Mouse (Mus musculus): Measurements from ENCODE around the gene Hectd4.
"Not testable (repeated sequence)": the region's sequence is repeated elsewhere in the genome, so short reads cannot be mapped to it uniquely, and the experiment has no call there.

Gene Hectd4

DNA sequence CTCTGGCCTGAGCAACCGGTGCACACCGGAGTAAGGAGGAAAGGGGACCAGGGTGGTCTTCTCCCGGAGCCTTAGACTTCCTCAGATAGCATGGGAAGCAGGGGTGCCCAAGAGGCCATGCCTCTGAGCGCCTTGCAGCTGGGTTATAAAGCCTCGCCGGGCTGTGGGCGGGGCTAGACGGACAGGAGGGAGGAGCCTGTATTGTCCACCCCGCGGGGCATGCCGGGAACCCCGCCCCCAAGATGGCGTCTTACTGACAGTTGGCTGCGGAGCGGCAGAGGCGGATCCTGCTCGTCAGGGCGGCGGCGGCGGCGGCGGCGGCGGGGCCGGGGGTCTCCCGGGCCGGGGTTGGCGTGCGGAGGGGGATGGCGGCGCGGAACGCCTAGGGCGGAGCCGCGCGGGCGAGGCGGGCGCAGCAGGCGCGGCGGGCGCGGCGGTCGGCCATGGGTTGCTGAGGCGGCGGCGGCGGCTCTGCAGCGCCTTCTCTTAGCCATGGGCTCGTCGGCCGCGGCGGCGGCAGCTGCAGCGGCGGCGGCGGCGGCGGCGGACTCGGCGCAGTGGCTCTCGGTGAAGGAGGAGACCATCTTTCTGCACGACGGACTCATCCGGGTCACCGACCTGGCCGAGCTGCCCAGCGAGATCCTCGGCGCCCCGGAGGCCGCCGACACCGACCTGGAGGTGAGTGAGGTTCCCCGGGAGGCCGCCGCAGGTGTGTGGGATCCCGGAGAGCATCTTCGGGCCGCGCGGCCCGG lies at the start of gene Hectd4:
TSS of gene Hectd4 (plus strand) at position 240 of the 752 bp plus-strand sequence.
- peak; percentile 99 for DNase-seq

GRCm38 (mm10) chr5:121172835-121173234 lies 47.2 kb upstream of the Hectd4 start:
- DNase-seq, result no peak

DNA sequence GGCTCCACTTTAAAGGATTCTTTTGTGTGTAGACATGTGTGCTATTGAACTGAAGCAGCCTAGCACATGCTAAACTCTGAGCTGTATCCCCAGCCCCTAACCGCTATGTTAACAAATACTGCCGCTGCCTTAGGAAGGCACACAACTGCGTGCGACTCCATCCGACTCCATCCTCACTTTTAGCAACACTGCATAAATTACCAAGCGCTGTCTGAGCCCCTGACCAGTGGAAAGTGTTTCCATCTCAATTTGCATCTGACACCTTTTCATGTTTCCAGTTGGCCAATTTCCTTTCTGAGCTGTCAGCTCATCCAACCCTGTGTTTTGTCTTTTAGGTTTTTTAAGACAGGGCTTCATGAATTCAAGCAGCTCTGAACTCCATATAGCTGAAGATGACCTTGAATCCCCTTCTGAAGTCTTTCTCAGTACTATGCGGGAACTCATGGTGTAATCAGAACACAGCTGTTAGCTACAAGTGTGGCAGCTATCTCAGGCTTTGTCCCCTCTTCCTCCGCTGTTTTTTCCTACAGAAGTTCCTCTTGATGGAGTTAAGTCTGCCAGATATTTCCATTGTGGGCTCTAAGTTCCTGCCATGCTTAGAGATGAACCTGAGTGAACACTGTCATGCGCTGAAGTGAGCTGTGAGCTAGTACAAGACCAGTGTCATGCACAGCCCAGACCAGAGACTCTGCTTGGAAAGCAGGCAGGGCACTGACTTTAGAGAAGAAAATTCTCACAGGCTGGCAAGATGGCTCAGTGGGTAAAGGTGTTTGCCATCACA lies 40.8 kb upstream of the Hectd4 start:
- no peak for DNase-seq

DNA sequence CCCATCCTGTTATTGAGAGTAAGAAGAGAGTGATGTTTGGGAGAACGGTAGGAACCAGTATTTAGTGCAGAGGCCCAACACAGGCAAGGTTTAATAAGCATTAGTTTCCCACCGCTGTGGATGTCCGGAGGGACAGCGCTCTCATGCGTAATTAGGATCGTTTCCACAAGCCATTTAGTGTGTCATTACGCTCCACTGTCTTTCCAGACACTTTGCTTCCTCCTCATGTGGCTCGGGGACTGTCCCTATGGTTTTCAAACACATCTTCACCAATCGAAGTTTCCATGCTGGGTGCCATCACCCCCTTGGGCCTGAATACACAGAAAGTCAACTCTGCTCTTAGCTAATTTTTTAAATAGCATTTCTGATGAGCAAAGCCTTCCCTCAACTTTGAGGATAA lies 36.8 kb upstream of the Hectd4 start:
- no peak for DNase-seq

GRCm38 (mm10) chr5:121184375-121184774 lies 35.6 kb upstream of the Hectd4 start:
- no peak for DNase-seq

- peak; percentile 27 for DNase-seq
Observed at GRCm38 (mm10) chr5:121184945-121185551, 35.0 kb upstream of the Hectd4 start.

GRCm38 (mm10) chr5:121187580-121188001 lies 32.4 kb upstream of the Hectd4 start:
- no peak for DNase-seq

- DNase-seq, result no peak
Observed at GRCm38 (mm10) chr5:121188265-121188664, 31.8 kb upstream of the Hectd4 start.

DNA sequence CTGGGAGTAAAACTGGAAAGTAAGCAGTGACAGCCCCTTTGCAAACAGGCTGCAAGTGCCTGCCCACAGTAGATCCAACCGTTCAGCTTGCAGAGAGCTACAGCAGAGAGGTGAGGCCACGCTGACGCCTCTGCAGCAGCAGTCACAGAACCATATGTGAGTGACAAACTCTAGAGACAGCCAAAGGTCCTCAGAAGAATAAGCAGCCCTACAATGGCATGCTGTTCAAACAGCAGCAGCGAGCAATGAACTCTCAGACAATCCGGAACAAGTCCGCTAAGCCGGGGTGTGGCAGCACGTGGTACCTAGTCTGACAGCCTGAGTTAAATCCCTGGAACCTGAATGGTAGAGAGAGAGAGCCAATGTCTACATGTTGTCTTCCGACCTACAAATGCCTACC lies 30.8 kb upstream of the Hectd4 start:
- no peak for DNase-seq

GRCm38 (mm10) chr5:121190210-121190835 lies 29.7 kb upstream of the Hectd4 start:
- DNase-seq, result no peak

GRCm38 (mm10) chr5:121190836-121191583 lies 29.0 kb upstream of the Hectd4 start, which contains the start of gene Ptpn11:
TSS of gene Ptpn11 (minus strand) at chr5:121191397.
- peak; percentile 94 for DNase-seq

DNA sequence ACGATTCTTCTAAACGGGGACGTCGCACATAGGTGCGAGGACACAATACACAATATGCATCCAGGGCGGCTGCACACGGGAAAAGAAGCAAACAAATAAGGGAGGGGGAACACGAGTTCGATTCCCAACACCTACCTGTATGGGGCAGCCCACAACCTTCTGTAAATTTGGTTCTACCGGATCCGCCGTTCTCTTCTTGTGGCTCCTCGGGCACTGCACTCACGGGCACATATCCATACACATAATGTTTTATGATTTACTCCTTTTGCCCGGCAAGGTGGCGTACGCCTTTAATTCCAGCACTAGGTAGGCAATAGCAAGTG lies 28.5 kb upstream of the Hectd4 start:
- DNase-seq, result no peak

- DNase-seq, result no peak
Observed at GRCm38 (mm10) chr5:121194173-121194572, 25.8 kb upstream of the Hectd4 start.

GRCm38 (mm10) chr5:121196764-121197163 lies 23.3 kb upstream of the Hectd4 start:
- no peak for DNase-seq

DNA sequence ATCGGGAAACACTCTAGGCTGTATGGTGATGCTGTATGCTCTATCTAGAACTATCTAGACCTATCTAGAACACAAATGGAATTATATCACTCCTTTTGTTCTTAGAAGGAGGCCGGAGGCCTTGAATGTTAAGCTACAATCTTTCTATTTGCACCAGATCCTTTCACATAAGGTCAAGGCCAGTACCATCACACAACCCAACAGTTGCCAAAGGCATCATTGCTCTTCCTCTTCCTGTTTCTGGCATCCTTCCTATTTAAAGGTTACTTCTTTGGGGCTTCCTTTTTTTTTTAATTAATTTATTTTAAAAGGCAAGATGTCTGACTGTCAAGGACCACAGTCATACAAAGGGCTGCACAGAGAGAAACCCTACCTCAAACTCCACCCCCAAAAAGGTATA lies 22.7 kb upstream of the Hectd4 start:
- DNase-seq, result no peak

GRCm38 (mm10) chr5:121198376-121198775 lies 21.6 kb upstream of the Hectd4 start:
- no peak for DNase-seq

GRCm38 (mm10) chr5:121201739-121202138 lies 18.3 kb upstream of the Hectd4 start:
- DNase-seq, result no peak

- no peak for DNase-seq
Observed at GRCm38 (mm10) chr5:121202467-121202866, 17.6 kb upstream of the Hectd4 start.

DNA sequence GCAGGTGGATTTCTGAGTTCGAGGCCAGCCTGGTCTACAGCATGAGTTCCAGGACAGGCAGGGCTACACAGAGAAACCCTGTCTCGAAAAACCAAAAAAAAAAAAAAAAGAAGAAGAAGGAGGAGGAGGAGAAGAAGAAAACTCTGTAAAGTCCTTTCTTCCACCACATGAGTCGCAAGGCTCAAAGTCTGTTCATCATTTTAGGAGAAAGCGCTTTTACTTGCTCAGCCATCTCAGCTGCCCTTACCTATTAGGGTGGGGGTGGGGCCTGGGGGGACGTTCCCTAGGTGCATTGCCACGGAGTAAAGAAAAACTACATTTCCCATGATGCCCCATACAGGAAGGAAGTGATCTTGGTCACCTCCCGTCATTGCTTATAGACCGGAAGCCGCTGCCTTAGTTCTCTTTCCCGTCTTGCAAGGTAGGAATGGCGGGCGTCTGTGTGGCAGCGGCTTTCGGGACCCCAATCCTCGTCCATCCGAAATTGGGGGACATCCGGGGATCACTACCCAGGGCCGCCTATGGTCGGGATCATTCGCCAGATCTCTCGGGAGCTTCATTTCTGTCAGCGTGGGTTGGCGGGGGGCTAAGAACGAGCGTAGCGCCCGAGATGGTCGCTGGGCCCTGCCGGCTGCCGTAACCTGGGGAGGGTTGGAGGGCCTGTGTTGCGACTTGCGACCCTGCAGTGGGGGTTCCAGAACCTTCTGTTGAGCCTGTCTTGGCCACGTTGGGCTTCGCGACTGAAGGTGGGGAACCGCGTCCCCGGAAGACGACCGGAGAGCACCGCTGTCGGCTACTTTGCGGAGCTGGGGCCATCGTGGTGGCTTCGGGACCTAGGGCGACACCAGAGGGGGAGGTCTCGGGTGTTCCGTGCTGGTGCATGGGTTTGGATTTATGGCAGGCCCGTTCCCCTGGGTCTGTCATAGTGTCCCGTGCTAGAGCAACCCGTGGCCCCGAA lies 15.6 kb upstream of the Hectd4 start, which contains the start of gene Rpl6:
TSS of gene Rpl6 (plus strand) at position 350 of the 958 bp plus-strand sequence.
- peak; percentile 86 for DNase-seq

- DNase-seq, result not testable (repeated sequence)
Observed at GRCm38 (mm10) chr5:121205537-121206130, 14.4 kb upstream of the Hectd4 start.

DNA sequence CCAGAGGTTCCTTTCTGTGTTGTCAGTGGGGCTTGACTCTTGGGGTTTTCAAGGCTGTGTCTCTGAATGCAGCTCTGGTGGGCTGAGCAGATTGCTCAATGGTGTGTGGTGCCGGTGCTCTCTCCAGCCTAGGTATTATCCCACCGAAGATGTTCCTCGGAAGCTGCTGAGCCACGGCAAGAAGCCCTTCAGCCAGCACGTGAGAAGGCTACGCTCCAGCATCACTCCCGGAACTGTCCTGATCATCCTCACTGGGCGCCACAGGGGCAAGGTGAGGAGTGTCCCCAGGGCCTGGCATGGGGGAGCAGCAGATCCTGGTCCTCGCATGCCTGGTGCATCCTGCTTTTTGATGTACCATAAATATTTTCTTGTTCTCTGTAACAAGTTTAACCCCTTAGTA lies 13.5 kb upstream of the Hectd4 start:
- no peak for DNase-seq
